Mouse (Mus musculus) ES-E14 (cell line): Measurements from ENCODE around the gene Gm49322. TPM values are rescaled to one million over a fixed set of nuclear protein-coding genes. Genes with fewer than 3 reads are reported as not detected.

Source experiments
- DNase-seq: peaks from one replicate; pipeline ENCODE4 v3.0.0-alpha.2; 2013; ENCODE audit warnings: low read depth, low spot score
- H3K27ac ChIP-seq: 2 replicates; pipeline ENCODE4 v1.5.1; 2012; ENCODE audit warnings: low read depth, mild to moderate bottlenecking, low read length, moderate library complexity, mixed read lengths; ENCODE audit not compliant: poor library complexity, insufficient read depth, severe bottlenecking
- H3K36me3 ChIP-seq: 2 replicates; pipeline ENCODE4 v1.6.1; 2012; ENCODE audit warnings: mild to moderate bottlenecking, low read length, moderate library complexity, mixed read lengths; ENCODE audit not compliant: control insufficient read depth, poor library complexity, insufficient read depth, severe bottlenecking
- H3K4me1 ChIP-seq, 2 experiments: fragments of 150-350 bp in 1 of 2; sonication (generic) in 1 of 2; 2 replicates each; pipeline ENCODE4 v1.6.1; 2012; ENCODE audit warnings: low read length in 2 of 2, mild to moderate bottlenecking in 1 of 2, mixed read lengths in 1 of 2; ENCODE audit not compliant: control insufficient read depth in 2 of 2, insufficient read depth in 2 of 2, poor library complexity in 1 of 2
- H3K4me3 ChIP-seq, 2 experiments: fragments of 150-350 bp in 1 of 2; sonication (generic) in 1 of 2; 2 replicates each; pipeline ENCODE4 v1.5.1; 2012; ENCODE audit warnings: low read length in 2 of 2, low read depth in 1 of 2, mild to moderate bottlenecking in 1 of 2, mixed read lengths in 1 of 2; ENCODE audit not compliant: insufficient read depth in 1 of 2, poor library complexity in 1 of 2, severe bottlenecking in 1 of 2
- H3K9ac ChIP-seq: 2 replicates; pipeline ENCODE4 v1.6.1; 2012; ENCODE audit warnings: low read depth, mild to moderate bottlenecking, low read length, mixed read lengths; ENCODE audit not compliant: poor library complexity, insufficient read depth, severe bottlenecking
- H3K9me3 ChIP-seq: fragments of 150-350 bp; sonication (generic); 2 replicates; pipeline ENCODE4 v1.6.1; 2012; ENCODE audit warnings: low read depth, mild to moderate bottlenecking, low read length; ENCODE audit not compliant: control insufficient read depth, insufficient read depth
- CHD2 ChIP-seq: IDR thresholded peaks from 2 replicates; pipeline ENCODE4 v1.6.1; 2014; ENCODE audit warnings: mild to moderate bottlenecking, low read depth, low read length, inconsistent platforms
- HCFC1 ChIP-seq: IDR thresholded peaks from 2 replicates; pipeline ENCODE4 v1.6.1; 2012; ENCODE audit warnings: low read length, inconsistent platforms, borderline replicate concordance; ENCODE audit not compliant: insufficient read depth
- MAFK ChIP-seq: IDR thresholded peaks from 2 replicates; pipeline ENCODE4 v1.6.1; 2014; ENCODE audit warnings: mild to moderate bottlenecking, low read depth, low read length, inconsistent platforms; ENCODE audit not compliant: insufficient read depth
- ZC3H11A ChIP-seq: IDR thresholded peaks from 2 replicates; pipeline ENCODE4 v1.6.1; 2012; ENCODE audit warnings: low read depth, mild to moderate bottlenecking, inconsistent platforms, low read length, borderline replicate concordance
- ZNF384 ChIP-seq: IDR thresholded peaks from 2 replicates; pipeline ENCODE4 v1.6.1; 2012; ENCODE audit warnings: low read depth, low read length, inconsistent platforms
- in situ Hi-C, 2 experiments: fragments of 600-800 bp; cut with MboI; formaldehyde crosslinking; loops; one replicate each; pipeline ENCODE4 v1.15.1; 2025; ENCODE audit warnings: low sequenced_read_pairs in 2 of 2, inconsistent platforms in 1 of 2; ENCODE audit not compliant: unreplicated experiment in 2 of 2
- total RNA-seq: library from RNA; depleted of rRNA; stranded (reverse); fragments of 300-350 nt; gene quantifications from 2 replicates; pipeline ENCODE4 v1.2.3, GENCODE M21; 2012

The Gm49322 gene
- total RNA-seq, 1 experiment, result 8.4 TPM

DNA sequence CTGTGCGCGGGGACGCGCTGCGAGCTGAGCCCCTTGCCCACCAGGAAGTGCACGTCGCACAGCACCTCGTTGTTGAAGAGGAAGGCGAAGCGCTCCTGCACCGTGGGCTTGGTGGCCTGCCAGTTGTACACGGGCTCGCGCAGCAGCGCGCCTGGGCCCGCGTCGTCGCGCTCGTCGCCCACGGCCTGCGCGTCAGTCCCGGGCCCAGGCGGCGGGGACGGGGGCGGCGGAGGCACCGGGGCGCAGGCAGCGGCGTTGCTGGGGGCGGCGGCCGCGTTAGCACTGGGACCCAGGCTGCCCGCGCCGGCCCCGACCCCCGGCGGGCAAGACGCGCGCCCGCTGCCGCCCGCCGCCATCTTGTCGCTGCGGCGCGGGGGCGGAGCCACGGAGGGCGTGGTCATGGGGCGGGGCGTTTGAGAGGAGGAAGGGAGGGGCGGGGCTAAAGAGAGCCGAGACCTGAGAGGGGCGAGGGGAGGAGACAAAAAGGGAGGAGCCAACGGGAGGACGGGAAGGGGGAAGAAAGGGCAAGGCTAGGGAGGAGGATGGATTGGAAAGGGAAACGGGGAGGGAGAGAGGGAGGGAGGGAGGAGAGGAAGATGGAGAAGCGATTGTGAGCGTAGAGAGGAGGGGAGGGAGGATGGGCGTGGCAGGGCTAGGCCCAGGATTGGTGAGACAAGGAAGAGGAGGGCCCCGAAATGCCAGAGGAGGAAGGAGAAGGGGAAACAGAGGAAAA is 50.5 kb downstream of the Gm49322 start:
- no peak for TF ChIP-seq ZNF384
- TF ChIP-seq CHD2, result no peak
- no peak for TF ChIP-seq MAFK
- TF ChIP-seq ZC3H11A, result no peak
- no peak for TF ChIP-seq HCFC1
- in situ Hi-C loops, result no loop called here
- Histone ChIP-seq H3K4me1 (peaks cover 2 to 22% of the 10 kb centered on the region in 2 experiments), H3K4me3 (peak overlapping the region; percentile 78 to 93), H3K27ac (peak overlapping the region; percentile 83), H3K9ac (peak overlapping the region; percentile 77), H3K9me3 (no peaks in the 10 kb centered on the region), H3K36me3 (no peaks in the 10 kb centered on the region; the same call in 1 of the 2 replicates)
- DNase-seq, result peak; percentile 100

DNA sequence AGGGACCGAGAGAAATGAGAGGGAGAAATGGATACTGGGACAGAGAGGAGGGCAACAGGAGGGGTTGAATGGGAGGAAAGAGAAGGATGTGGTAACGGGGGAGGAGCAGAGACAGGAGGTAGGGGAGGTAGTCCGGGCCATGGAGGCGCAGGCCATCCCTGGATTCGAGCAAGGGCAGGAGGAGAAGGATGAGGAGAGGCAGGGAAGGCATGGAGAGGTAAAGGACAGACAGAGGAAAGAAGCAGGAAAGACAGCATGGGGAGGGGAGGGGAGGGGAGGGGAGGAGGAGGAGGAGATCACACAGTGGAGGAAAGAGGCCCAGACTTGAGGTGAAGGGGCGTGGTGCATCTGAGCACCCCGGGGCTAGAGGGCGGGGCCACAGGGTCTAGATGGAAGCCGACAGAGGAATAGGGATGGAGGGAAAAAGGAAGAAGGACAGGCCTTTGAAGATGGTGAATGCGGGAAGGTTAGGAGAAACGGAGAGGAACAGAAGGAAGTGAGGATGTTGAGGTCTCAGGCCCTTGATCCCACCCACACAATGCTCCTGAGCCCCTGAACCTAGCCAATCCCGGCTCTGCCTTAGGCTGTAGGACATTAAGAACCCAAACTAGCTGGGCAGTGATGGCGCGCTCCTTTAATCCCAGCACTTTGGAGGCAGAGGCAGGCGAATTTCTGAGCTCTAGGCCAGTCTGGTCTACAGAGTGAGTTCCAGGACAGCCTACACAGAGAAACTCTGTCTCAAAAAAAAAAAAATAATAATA is 51.2 kb downstream of the Gm49322 start, which contains the start of gene Btbd2:
Btbd2 (minus strand) TSS at position 209 of the 761 bp plus-strand sequence.
- in situ Hi-C loops, result no loop called here
- H3K9ac ChIP-seq, result peak within 1 kb of the TSS; percentile 77
- DNase-seq, result peak; percentile 62
- H3K27ac ChIP-seq, result peak within 1 kb of the TSS; percentile 83
- no peaks in the 10 kb centered on the region for H3K9me3 ChIP-seq
- H3K36me3 ChIP-seq, result no peaks in the 10 kb centered on the region; the same call in 1 of the 2 replicates
- H3K4me1 ChIP-seq, result peaks cover 2 to 22% of the 10 kb centered on the region in 2 experiments
- H3K4me3 ChIP-seq, result peak within 1 kb of the TSS; percentile 78 to 93
- TF ChIP-seq HCFC1 (no peak), ZC3H11A (no peak), MAFK (no peak), CHD2 (no peak), ZNF384 (no peak)

DNA sequence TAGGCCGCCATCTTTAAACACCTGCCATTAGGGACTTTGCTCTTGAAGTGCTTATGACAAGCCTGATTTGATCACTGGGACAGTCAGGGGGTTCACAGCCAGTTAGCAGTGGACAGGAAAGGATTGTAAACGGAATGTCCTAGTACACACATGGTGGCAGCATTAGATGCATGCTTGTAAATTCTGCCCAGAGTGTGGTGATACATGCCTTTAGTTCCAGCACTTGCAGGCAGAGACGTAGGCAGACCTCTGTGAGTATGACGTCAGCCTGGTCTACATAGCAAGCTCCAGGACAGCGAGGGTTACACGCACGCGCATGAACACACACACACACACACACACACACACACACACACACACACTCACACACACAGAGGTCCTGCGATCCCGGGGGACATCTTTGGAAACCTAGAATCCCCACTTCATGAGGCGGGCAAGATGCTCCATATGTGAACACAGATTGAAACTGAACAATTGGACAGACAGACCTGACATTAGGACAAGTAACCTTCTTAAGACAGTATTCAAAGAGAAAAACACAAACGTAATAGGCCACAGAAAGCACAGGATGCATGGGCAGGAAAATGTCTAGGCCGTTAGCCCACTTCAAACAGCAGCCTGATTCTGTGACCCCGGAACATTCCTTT is 52.5 kb downstream of the Gm49322 start:
- TF ChIP-seq CHD2 (no peak), MAFK (no peak), ZC3H11A (no peak), ZNF384 (no peak), HCFC1 (no peak)
- H3K36me3 ChIP-seq, result no peaks in the 10 kb centered on the region; the same call in 1 of the 2 replicates
- H3K9ac ChIP-seq, result no peak overlapping the region
- no peak overlapping the region for H3K27ac ChIP-seq
- no peaks in the 10 kb centered on the region for H3K9me3 ChIP-seq
- no peak overlapping the region for H3K4me3 ChIP-seq
- H3K4me1 ChIP-seq, result peaks cover 2 to 24% of the 10 kb centered on the region in 2 experiments
- DNase-seq, result no peak
- in situ Hi-C loops, result no loop called here

DNA sequence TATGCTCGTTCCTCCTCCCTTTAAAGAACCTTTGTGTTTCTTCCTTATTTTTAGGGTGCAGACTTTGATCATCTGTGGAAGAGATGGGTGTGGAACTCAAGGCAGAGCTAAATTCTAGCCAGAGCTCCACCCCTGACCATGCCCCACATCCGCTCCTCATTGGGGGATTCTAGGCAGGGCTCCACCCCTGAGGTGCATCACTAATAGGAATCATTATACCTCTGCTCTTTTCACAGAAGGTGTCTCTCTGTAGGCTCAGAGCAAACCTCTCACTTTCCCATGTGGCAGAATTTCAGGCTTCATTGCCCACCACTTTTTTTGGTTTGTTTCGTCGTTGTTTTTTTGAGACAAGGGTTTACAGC is 53.0 kb downstream of the Gm49322 start:
- TF ChIP-seq HCFC1, result no peak
- no peak for TF ChIP-seq ZC3H11A

More for the DNA sequence above, 53.0 kb downstream of the Gm49322 start:
- peaks cover 2 to 29% of the 10 kb centered on the region in 2 experiments for H3K4me1 ChIP-seq
- peak overlapping the region; percentile 54 for H3K27ac ChIP-seq
- H3K36me3 ChIP-seq, result no peaks in the 10 kb centered on the region
- peak overlapping the region; percentile 50; the same call in 1 of the 2 replicates for H3K9ac ChIP-seq
- H3K4me3 ChIP-seq, result 0 out of 4 replicates have a peak overlapping the region, but pooled peaks of 1 of the 2 experiments have one; percentile 2
- DNase-seq, result no peak
- no peaks in the 10 kb centered on the region for H3K9me3 ChIP-seq
- in situ Hi-C loops, result no loop called here
